Mouse (Mus musculus) megakaryocyte progenitor cell, adult 5-6 weeks (primary cell): ENCODE measurements around the gene Msi2. TPM values are rescaled to one million over a fixed set of nuclear protein-coding genes. Genes with fewer than 3 reads are reported as not detected.
A peak's percentile ranks its signal among the peaks of the same experiment; 100 is the strongest.

Source experiments
- ATAC-seq: replicated peaks from 2 replicates; pipeline ENCODE4 v1.8.0; 2016; ENCODE audit warnings: mild to moderate bottlenecking, moderate TSS enrichment, inconsistent platforms; ENCODE audit not compliant: poor library complexity
- total RNA-seq, 2 experiments: library from RNA; stranded (forward) in 1 of 2; stranded (reverse) in 1 of 2; fragments of 157-497, 149-512 nt in 1 of 2; fragments of 200-1000 nt in 1 of 2; gene quantifications; 2 replicates each; pipeline versions ENCODE4 v1.2.3 to v1.2.4; 2015 to 2017

Msi2 gene
- total RNA-seq, 2 experiments from 2014 or later, result 35.4 to 46.6 TPM

DNA sequence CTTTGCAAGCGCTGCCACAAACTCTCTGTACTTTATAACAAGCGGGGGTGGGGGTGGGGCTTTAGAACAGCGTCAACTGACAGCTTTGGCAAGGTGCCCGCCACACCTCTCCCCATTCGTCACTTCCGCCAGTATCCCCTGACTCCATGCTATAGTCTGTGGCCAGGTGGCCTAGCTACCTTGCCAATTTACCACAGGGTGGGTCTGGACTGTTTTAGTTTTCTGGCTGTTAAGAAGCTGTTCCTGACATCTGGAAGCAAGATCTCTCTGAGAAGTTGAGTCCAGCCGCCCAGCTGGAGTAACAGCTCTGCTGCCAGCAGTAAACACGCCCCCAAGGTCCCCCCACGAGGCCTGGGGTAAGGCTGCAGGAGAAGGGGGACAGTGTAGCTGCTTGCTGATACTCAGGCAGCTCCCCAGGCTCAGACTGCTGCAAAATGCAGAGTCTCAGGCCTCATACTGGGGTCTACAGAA, 292.6 kb downstream of the Msi2 start:
- peak; percentile 85 for ATAC-seq

DNA sequence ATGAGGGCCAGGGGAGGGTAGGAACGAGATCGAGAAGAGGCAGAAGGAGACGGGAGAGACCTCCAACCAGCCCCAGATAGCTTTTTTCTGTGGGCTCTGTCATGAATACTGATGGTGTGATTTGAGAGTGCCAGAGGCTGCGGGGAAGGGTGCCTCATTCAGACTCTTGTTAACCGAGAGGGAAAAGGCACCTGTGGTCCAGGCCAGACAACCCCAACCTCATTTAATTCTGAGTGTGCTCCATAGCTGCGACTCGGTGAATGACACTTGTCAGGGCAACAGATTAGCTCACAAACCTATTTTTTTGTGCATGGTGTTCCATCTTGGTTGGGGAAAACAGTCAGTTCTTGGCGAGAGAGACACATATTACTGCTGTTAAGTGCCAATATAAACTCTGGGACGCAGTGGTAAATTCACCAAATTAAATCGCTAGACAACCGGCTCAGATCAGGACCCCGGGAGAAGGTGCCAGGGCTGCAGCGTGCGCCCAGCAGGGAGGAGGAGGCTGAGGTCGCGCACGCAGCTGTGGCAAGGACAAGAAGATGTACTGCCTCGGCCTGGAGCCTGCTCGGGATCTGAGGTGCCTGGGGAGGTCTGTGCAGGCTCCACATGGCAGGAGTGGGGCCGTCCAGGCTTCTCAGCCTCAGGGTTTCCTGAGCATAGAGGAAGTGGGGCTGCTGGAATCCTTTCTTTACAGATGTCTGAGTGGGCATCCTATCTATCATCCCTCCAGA, 294.1 kb downstream of the Msi2 start:
- ATAC-seq, result no peak

DNA sequence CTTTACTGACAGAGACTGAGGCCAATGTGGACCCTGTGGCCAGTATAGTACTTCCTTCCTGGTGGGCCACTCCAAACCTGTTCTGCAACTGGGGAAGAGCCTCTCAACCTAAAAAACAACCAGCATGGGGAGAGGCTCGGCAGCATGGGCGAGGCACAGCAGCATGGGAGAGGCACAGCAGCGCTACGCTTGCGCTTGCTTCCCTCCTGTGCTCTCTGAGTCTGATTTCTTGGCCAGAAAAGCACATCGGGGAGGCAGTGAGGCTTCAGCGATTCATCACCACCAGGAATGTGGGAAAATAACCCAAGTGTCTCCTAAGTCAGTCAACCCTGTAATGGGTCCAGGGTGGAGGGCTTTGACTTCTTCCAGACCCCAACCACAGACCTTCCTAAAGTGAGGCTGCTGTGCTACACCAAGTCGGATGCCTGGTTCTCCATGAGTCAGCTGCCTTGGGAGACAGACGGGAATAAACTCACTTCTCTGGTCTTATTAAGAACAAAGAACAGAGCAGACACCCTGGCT, 297.2 kb downstream of the Msi2 start:
- ATAC-seq, result no peak

DNA sequence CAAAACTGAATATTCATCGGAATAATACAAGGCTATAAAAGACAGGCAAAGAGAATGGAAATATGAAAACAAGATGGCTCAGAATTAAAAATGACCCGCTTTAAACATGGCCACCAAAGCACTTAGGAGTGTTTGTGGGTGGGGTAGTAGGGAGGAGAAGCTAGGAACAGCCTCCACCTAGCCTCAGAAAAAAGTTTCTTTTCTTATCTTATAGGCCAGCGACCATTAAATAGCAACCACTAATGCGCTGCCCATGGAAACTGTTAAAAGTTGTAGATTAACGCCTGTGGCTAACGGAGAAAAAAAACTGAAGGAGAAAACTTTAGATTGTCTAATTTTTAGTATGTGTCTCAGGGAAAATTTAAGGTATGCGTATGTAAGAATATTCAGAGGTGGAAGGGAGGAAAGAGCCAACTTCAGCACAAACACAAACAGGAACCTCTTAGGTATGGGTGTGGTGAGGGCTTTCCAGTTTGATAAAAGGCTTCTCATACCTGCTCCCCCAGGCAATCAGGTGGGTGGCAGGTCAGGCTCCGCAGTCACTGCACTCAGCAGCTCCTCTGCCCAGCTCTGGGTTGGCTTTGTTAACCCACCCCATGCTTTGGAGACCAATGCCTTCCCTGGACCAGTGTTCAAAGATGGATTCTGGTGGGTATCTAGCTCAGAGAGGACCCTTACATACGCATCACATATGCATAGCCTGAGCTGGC, 298.5 kb downstream of the Msi2 start:
- ATAC-seq, result peak; percentile 90

DNA sequence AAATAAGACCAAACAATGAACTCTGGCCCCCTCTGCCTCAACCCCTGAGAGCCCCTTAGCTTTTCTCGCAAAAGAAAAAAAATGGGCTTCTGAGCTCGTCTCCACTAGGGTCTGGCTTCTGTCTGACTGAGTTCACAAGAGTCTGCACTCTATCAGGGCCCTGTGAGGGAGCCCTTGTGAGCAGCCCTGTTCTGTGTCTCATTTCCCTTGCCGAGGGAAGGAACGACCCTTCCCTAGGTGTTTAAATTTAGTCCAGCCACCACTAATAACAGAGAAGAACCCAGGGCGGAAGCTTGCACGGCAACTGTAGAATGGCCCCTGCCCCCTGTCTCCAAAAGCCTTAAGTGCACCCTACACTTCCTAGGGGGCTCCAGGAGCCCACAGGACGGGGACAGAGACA, 299.2 kb downstream of the Msi2 start:
- ATAC-seq, result no peak

DNA sequence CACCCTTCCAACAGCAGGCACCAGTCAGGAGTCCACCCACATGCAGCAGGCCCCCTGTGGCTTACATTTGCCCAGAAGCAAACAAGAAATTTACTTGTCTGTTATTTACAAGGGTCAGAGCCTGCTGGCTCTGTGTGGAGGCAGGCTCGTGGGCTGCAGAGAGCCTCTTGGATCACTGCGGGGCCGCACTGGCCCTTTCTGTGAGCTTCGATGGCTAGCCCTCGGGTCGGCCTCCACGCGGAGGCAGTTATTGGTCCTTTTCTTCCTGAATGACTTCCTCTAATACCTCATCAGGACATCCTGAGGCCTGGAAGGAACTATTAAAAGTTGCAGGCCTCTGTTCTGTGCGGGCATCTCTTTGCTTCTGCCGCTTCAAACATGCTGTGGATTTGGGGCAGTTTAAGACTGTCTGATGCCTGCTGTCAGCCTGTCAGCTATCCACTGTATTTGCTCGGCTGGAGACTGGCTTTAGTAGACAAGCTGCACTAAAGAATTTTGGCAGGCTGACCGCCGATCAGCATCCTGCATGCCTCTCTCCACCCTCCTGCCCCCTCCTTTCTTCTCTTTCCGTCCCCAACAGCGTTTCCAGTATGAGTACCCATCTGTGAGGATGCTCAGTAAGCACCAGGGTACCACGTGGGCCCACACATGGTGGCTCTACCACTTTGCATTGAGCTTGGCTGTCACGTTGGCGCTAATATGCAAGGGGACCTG, 304.0 kb downstream of the Msi2 start:
- ATAC-seq, result no peak

DNA sequence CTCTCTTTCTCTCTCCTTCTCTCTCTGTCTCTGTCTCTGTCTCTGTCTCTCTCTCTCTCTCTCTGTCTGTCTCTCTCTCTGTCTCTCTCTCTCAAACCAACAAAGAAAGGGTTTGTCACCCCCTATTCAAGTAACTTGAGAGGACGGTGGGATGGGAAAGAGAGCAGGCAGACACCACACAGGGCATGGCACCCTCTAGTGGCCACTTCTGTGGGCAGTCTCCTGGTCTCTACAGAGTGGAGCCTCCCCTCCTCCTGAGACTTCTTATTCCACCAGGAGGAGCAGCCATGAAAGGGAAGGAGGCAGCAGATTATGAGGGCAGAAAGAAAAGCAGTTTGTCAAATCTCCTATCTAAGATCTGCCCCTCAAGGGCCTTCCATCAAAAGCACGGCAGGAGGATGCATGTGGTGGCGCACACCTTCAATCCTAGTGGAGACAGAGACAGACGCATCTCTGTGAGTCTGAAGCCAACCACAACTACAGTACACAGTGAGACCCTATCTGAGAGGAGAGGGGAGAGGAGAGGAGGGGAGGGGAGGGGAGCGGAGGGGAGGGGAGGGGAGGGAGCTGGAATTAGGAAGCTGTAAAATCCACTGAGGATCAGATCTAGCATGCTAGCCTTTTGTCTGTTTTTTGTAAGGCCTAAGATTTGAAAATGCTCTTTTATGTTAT, 305.8 kb downstream of the Msi2 start:
- peak; percentile 89 for ATAC-seq

DNA sequence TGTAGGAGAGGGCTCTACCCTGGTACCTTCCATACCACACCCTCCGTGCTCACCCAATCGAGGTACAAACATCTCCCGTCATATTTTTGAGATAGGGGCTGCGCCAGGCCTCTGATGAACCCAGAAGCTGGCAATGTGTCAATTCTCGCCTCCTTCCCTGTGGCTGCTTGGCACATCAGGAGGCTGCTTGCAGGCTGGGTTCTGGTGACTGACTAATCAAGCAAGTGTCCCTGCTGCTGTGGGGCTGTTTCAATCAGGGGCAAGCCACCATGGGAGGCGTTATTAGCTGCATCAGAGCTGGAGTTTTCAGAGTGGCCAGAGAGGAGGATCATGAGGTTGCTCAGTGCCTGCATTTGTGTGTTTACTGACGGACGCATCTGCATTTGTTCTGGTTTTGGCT, 310.0 kb downstream of the Msi2 start:
- ATAC-seq, result peak; percentile 30; the same call in 1 of the 2 replicates

DNA sequence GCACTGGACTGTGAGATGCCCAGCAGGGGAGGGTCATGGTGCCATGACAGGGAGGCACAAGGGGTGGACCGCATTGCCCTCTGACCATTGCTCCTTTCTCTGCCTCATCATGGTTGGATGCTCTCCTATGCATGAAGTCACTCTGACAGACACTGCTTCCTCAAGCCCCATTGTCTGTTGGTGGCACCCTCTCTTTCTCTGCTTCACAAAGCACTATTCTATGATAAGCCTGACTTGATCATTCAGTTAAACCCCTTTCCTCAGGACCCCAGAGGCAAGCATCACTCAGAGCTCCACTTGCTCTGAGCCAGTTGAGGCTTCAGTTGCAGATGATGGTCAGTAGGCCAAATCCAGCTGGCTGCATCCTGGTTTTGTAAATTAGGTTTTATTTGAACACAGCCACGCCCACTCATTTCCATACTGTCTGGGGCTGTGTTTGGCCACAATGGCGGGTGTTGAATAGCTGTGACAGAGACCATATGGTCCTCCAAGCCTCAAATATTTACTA, 311.9 kb downstream of the Msi2 start:
- no peak for ATAC-seq

DNA sequence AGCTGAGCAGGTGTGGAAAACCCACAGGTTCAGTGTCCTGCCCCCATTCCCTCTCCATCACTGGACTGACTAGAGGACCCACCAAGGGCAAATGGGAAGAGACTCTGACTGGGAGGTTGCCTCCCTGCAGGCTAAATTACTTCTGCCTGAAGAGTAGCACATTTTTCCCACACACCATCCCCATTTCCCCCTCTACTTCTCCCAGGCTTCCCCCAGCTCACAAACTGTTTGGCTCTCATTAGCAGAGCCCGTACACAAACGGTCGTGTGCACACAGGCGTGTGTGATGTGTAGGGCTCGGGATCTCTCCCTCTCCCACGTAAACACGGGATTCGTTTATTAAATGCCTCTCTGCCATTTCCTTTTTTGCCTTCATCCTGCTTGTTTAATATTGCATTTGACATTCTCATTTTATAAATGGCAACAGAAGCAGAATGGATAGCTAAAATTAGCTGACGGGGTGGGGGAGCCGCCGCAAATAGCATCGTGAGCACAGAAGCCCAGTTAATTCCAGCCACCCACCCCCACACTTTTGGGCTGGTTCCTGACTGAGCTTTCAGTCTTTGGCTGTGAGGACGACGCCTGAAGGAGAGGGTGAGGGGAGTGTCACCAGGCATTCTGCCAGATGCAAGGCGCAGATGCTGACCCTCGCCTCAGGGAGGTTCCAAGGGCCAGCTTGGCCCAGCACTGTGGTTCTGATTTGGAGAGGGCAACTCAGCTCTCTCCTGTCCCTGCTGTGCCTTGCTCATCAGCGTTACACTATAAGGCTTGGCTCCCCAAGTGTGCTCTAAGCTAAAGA, 313.3 kb downstream of the Msi2 start:
- no peak for ATAC-seq

DNA sequence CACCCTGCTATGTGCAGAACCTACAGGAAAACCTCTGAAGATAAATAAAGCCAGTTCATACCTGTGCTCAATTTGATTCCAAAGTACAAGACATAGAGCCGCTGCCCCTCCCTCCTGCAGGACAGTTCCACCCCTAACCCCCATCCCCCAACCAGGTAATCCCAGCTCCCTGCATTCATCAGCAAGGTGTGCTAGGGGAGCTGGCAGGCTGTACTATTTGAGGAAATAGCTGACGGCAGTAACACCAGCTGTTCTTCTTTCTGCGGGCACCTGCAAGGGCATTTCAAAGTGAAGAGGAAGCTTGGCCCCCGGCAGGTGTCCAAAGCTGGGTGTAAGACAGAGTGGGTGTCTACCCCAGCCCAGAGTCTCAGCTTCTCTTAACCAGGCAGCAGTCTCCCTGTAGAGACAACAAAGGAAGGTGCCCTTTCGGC, 314.1 kb downstream of the Msi2 start:
- ATAC-seq, result no peak

DNA sequence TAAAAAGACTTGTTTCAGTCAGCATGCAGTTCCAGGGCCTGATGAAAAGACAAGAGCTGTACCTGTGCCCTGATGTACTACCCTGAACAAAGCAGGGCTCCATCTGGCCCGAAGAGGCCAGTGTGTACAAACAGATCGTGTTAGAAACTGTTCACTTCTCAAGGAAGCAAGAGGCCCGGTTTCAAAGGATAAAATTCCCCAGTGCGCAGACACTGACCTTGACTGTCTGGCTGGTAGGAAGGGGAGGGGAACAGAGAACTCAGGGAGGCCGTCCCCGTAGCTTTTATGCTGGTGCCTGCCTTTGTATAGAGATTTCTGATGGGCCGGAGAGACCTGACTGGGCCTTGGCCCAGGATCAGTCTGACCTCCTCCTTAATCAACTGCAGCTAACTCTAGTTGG, 316.0 kb downstream of the Msi2 start:
- ATAC-seq, result no peak

DNA sequence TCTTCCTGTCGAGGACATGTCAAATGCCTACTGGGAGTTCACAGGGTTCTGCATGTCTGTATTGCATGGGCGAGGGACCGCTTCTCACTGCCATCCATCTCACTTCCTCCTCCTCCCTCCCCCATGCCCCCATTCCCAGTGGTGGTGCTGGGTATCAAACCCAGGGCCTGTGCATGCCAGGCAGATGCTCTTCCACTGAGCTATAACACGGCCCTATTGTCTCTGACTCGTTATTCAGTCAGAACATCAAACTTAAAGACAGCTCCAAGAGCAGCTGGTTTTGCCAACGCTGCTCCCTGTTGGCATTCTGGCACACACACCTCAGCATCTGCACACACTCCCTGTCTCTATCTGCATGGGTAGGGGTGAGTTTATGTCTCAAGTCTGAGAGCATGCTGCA, 317.0 kb downstream of the Msi2 start:
- ATAC-seq, result no peak

DNA sequence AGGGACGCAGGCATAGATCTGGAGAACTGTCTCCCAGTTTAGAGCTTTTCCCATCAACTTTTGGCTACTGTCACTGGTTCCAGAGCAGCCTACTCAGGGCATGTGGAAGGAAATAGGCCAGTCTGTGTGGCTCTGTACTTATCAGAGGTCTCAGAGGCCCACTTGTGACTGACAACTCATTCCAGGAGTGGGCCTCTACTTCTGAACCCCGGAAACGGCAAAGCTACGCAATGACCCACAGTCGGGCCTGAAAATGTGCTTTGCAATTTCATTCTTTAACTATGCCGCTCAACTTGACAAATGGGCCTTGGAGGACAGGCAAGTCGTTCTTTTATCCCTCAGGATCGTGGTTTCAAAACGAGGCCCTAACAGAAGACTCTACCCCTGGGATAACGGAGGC, 317.4 kb downstream of the Msi2 start:
- no peak for ATAC-seq

DNA sequence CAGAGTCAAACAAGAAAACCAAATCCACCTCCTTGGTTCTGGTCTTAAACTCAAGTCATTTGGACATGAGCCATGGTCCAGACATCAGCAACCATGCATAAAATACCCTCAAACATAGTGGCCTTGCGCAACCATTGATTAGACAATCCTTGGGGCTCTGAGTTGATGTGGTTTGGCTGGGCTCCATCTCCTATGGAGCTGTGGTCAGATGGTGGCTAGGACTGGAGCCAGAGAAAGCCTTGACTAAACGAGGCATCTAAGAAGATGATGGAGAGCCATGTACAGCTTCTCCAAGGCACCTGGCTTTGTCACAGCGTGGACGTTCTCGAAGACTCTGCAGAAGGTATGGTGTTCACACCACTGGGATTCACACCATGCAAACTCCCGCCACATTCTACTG, 318.1 kb downstream of the Msi2 start:
- ATAC-seq, result peak; percentile 88

DNA sequence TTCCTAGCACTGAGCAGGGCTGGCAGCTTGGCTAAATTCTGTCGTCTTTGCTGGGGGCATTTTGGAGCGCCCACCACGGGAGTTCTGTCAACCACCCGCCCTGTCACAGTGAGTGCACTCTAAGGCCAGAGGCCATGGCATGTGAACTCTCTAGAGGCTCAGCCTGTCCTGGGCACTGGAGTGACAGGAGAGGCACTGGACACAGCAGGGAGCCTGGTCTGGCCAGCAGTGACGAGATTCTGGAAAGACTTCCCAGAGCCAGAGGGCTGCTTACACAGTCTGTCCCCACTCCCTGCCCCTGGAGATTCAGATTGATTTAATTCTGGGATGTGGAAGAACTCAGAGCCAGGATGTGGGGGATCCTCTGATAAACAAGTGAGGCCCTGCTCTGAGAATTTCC, 318.9 kb downstream of the Msi2 start:
- no peak for ATAC-seq

DNA sequence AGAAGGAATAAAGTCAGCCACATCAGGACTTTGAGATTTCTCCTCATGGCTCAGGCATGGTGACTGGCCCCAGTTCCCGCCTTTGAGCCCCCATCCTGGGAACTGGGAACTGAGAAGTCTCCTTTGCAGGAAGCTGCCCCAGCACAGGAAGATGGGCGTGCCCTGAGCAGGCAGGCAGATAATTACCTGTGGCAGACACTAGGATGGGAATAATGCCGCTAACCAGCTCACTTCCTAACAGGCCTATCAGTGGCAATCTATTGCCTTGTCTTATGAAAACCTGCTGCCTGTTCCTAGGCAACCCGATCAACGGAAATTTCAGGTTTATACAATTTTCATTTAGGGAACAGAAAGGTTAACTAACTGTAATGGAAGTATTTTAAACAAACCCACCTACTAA, 319.3 kb downstream of the Msi2 start:
- ATAC-seq, result no peak

DNA sequence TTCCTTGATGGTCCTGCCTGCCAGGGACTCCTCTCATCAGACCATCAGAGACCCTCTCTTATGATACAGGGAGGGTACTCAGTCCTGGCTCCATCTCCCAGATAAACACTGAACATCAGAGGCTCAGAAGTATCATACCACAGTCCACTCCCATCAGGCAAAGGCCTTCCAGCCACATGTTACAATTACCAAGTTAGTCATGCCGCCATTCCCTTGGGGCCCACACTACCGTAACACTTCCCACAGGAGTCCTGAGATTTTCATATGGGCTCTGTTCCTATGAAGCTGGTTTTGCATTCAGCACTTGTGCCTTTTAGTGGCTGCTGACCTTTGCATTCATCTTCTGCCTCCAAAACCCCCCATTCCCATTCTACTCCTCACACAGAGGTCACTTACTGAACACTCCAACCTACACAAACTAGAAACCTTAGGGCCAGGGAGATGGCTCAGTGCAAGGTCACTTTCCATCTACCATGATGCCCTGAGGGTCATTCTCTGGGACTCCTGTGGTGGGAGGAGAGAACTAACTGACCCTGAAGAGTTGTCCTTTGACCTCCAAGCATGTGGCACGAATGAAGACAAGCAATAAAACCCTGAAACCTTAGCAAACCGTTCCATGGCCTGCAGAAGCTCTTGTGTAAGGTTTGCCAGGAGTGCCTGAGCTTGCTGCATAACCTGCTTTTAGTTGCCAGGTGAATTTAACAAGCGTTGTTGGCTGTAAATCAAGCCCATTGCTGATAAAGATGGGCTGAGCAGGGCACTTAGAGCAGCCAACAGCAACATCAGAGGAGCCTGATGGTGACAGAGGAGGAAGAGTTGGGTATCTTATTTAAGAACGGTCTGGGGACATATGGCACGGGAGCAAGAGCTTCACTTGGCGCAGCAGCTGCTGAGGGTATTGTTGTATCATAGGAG, 323.0 kb downstream of the Msi2 start:
- ATAC-seq, result no peak
